Mouse (Mus musculus) right cerebral cortex, postnatal 4 days (tissue): ENCODE measurements around the gene Plcb4.
"Not testable (repeated sequence)": the region's sequence is repeated elsewhere in the genome, so short reads cannot be mapped to it uniquely, and the experiment has no call there.

ENCODE experiments used
- DNase-seq: peaks from one replicate; pipeline ENCODE4 v3.0.0-alpha.2; 2022

The Plcb4 gene

DNA sequence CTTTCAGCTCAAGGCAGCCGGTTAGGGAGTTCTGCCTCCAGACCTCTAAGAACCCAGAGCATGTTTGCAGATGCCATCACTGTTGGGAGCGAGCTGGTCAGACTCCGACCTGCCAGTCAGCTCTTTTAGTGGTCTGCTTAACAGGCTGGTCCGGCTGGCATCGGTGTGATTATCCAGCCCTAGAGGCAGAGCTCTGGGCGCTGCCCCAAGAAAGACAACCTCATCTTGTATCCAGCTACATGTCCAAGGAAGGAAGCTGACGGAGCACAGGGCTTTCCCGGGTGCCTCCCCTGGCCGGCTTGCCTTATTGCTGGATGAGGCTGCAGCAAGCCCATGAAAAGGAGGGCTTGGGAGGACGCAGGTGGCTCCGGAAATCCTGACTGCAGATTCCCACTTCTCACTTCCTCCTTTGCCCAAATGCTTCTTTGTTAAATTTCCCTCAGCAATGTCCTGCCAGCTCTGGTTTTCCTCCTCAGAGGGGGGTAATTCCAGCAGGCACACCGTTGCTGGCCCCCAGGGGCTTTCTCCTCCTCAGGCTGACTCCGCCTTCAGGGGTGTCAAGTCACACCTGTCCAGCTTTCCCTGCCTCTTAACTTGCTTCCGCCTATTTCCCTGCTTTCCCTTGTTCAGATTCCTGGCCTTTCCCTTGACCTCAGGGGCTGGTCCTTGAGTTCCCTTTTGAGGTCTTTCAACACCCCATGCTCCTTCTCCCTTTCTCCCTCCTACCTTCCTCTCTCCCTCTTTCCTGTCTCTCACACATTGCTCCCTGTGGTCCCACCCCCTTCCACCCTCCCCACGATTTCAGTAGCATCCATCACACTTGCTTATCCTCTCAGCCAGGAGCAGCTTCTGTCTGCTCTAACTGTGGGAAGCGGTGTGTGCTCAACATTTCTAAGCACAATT is 58.7 kb downstream of the Plcb4 start:
- DNase-seq, result peak; percentile 48

DNA sequence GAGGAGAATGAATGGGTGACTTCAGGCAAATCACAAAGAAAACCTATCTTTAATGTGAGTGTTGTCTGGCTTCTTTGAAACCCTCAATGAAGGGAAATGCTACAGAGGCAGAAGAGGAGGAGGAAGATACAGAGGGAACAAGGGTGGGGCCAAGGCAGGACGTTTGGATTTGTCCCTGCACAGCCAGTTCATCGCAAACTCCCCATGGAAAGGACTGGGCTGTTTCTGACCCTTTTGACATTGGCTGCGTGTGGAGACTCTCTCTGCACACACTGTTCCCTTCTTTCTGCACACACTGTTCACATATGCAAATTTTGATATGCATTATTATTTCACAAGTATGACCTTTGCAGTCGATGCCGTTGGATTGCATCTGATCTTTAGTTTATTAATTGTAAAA is 63.3 kb downstream of the Plcb4 start:
- DNase-seq, result no peak

DNA sequence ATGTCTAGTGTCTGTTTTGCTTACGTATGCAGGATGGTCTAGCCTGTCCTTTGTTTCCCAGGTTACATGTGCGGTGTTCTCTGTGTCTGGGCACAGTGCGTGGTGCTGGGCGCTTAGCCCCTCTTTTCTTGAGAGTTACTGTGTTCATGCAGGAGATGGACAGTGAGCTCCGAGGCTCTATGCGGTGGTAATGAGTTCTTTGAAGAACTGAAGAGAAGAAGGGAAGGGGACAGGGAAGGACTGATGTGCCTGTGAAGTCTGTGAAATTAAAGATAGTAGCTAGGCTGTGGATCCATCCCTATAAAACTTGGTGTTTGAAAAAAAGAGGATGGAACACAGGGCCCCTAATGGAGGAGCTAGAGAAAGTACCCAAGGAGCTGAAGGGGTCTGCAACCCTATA is 64.6 kb downstream of the Plcb4 start:
- DNase-seq, result no peak

DNA sequence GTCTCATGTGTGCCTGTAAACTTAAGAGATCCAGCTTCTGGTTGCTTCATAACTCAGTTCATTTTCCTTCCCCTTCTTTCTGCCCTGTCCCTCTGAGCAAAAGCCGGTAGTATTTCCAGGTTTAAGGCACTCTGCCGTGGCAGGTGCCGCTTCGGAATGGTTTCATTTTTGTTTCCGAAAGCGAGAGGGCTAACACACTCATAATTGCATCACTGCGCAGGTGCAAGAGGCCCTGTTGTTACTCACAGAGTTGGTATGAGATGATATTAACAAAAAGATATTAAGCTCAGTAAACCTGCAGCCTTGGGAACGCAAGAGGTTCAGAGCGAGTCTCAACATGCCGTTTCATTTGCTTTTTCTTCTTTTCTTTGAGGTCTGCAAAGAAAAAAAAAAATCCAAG is 65.7 kb downstream of the Plcb4 start:
- DNase-seq, result no peak

DNA sequence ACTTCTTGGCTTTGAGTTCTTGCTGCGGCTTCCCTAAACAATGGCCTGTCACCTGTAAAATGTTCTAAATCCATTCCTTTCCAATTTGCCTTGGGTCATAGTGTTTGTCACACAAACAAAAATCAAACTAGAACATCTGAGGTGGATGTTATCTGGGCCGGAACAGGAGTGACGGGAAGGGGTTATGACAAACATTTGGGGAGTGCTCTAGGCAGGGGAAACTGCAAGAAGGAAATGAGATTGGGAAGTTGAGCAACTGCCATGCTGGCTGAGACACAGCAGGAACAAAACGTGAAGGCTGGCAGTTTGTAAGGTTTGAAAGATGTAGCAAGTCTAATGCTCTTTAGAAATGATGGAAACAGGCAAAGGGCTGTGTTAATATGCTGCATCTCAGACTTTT is 66.6 kb downstream of the Plcb4 start:
- no peak for DNase-seq

DNA sequence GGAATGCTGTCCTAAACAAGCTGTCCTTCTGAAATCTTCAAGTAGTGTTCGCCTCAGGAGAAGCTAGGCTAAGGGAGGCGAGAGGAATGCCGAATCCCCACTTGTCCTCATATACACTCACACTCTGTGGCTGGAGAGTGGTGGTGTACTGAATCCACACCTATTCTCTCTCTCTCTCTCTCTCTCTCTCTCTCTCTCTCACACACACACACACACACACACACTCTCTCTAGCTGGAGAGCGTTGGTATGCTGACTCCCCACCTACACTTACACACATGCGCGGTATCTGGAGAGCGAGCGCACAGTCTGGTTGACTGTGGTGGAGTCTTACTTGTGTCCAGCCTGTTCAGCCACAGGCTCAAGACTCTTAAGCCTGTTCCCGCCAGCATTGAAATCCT is 68.3 kb downstream of the Plcb4 start:
- DNase-seq, result no peak

DNA sequence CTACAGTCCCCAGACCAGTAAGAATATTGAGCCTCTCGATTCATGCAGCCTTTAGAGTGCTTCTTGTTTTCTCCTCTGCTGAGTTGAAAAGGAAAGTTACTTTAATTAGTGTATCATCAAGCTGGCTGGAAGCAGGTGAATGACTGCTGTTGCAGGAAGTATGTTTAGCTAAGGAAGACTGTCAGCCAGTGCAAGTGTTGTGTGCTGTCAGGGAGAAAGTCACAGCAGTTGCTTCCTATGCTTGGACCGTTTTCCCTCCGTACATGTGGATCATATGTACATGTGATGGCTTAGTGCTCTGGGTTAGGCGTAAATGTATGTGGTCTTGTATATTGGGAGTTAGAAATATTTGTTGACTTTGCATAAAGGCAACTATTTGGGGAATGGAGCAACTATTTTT is 69.1 kb downstream of the Plcb4 start:
- no peak for DNase-seq

DNA sequence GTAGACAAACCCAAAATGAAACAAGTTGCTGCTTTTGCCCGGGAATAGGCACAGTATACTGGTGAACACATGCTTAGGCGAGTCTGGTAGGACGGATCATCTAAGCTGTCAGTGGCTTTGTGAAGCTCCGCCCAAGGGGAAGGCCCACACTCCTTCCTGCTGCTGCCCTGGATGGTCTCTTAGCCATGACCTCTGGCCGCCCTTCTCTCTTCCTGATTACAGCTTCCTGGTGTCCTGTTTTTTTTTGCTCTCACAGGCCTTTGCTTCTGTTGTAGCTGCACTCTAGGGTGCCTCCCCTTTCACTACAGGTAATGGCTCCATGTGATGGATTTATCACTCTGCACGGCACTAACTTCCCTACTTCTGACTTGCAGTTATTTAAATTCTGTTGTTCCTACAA is 72.8 kb downstream of the Plcb4 start:
- DNase-seq, result no peak

DNA sequence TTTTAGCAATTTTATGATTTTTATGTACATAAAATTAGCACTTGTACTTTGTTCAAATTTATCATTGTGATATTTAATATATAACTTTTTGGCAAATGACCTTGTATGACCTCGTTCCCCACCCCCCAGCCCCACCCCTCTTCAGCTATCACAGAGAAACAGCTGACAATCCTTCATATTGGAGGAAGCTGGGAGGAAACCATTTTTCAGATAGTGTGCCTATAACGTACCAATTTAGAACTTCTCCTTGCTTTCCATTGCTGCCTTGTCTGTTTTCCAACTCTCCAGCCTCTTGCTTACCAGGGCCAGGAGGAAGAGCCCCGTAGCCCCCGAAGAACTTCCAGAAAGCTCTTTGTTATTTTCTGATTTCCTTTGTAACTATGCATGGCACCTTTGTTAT is 73.8 kb downstream of the Plcb4 start:
- DNase-seq, result no peak

DNA sequence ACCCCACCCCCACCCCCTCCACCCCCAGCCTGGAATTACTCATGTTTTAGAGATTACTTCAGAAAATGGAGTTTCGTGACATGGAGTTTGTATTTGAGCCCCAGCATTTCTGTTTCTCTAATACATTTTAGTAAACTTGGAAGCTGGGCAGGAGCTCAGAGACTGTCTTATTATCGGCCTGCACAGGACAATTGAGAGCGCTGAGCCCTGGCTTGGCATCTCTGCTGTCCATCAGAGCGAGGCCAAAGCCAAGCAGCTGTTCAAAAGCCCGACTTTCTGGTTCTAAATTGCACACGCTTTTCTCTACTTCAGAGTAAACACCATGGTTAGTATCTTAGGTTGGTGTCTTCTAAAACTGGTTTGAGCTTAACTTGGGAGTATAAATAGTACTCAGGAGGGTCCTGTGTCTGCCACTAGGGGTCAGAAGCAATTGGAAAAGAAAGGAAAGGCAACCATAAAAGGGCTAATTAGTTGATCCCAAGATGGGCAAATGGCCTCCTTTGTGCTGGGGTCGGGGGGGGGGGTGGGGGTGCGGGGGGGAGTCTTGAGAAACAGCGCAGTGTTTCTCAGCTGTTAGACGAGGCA is 75.2 kb downstream of the Plcb4 start:
- DNase-seq, result no peak

DNA sequence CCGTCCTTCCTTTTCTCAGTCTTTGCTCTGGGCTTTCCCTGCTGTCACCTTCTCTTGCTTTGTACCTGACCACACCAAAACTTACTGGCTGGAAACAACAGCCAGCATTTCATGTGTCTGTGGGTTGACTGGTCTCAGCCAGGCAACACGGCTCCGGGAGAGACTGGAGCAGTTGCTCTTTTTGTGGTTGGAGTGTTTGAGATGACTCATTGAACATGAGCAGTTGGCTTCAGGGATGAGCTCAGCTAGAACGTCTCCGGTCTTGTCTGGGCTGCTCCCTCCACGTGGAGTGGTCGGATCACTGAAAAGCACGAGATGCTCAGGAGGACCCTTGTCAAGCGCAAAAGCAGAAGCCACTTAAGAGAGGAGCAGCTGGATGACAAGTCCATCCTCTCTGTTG is 78.7 kb downstream of the Plcb4 start:
- DNase-seq, result no peak

DNA sequence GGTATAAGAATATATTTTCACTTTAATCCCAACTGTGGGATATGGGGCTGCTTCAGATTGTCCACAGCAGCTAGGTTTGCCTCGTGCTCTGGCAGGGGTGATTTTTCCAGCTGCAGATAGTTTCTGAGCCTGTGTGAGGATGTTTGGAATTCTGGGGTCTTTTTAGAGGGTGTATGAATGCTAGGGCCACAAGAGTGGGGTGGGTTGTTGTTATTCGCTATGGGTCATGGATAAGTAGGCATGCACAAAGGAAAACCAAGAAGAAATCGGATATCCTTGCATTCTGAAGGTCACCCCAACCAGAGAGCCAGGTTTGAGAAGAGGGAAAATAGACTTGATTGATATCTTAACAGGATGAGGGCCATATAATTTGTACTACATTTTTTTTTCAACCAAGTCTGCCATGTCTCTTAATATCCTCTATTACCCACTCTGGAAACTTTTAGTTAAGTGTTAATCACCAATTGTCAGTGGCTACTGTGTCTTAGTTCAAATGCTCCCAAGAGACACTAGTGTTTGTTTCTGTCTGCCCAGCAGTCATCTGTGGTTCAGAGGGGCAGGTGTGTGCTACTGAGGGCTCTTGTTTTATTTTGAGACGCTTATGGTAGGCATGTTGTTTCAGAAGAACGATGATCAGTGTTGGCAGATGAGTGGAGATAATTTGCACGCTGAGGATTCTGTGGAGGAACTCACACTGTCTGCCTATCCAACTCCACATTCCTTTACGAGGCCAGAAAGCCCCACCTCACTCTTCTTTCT is 79.4 kb downstream of the Plcb4 start:
- DNase-seq, result not testable (repeated sequence)

DNA sequence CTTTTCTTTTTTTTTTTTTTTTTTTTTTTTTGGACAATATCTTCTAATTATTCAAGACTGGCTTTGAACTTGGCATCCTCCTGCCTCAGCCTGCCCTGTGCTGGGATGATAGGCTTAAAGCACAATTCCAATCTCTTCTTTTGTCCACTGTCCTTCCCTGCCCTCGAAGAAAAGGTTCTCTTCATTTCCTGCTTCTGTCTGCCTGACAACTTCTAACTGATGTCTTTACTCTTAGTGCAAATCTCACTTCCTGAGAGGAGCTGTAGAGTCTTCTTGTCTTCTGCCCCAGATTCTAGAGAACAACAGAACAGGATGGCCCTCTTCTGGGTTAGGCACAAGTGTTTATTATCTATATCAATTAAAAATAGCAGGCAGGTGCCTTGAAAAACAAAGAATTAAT is 80.1 kb downstream of the Plcb4 start:
- no peak for DNase-seq

DNA sequence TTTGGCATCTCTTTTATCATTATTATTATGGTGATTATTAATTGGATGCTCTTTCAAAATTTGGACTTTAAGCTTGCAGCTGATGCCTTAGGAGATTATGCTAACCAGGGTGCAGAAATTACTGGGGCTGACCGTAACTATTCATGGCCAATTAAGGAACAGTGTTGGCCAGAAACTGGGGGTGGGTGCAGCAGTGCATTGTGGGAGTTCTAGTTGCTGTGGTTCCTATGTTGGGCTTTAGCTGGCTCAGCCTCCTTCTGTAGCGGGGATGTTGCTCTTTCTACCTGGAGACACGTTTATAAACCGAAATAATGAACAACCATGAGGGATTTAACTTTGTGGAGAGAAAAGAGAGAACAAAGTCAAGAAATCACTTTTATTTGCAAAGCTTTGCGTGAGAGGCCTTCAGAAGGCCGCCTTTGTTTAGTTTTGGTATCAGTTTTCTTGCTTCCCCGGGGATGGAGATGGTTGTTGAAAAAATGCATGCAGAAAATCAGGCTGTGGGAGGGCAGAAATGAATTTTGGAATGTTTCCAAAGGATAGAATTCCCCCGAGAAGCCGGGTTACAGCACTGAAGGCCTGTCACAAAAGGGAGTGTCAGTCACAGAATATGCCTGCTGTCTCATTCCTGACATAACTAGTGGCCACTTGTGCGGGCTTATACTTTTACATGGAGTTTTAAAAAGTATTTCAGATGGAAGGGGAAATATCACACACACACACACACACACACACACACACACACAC is 84.3 kb downstream of the Plcb4 start:
- no peak for DNase-seq

DNA sequence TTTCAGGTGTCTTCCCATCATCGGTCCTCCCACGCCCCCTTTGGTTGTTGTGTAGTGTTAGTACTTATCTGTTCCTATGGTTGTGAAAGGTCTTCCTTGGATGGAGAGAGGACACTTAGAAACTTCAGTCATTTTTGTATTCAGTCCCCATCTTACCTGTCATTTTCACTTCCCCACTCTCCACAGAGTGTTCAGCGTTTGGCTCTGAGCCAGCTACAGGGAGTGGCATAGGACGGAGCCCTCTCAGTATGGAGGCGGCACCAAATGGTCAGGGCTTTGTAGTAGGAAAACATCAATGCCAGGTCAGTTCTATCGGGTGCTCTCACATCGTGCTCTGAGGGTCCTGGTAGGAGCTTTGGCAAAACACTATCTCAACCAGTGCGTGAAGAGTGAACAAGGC is 85.9 kb downstream of the Plcb4 start:
- DNase-seq, result no peak

DNA sequence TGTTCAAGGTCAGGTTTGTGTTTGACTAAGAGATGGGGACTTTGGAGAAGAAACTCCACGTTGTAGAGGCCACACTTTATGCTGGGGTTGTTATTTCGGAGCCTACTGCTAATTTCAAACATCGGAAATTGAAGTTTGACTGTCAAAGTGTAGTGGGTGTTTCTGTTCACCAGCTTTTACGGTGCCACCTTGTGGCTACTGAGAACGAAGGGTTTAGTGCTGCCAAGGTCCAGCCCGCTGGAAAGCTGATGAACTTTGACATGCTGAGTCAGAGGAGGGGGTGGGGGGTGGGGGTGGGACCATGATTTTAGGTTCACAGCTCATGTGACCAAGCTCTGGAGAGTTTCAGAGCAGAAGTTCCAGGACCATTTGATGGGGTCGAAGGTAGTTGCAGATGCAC is 86.3 kb downstream of the Plcb4 start:
- no peak for DNase-seq

DNA sequence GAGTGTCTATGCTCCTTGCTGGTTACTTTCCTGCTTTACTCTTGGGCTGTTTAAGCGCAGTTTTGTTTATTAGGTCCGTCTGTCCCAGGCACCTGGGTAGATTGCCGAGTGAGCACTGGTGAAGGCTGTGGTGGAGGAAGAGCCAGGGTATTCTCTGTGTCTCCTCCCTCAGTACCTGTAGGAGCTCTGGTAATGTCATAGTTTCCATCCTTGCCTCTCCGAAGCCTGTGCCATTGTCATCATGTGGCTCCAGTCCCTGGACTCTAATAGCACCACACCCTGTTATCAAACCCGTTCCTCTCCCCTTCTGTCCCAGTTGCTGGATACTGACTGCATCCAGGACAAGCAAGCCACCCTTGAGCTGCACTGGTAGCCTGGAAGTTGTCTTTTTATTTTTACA is 89.6 kb downstream of the Plcb4 start:
- DNase-seq, result no peak

DNA sequence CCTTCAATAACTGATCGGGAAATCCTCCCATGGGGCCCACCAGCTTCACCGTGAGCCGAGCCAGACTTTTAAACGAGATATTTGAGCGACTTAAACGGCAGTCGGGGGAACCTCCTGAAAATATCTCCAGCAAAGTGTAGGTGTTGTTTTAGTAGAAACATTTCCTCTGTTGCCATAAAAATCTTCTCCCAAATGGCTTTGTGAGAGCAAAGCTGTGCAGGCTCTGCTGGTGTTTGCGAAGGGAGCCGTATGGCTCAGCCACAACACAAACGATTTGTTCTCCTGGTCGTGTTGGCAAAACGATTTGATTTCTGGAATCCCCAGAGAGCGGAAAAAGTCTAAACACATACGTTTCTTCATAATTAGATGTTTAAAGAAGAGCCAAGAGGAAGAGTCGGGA is 90.8 kb downstream of the Plcb4 start:
- no peak for DNase-seq

DNA sequence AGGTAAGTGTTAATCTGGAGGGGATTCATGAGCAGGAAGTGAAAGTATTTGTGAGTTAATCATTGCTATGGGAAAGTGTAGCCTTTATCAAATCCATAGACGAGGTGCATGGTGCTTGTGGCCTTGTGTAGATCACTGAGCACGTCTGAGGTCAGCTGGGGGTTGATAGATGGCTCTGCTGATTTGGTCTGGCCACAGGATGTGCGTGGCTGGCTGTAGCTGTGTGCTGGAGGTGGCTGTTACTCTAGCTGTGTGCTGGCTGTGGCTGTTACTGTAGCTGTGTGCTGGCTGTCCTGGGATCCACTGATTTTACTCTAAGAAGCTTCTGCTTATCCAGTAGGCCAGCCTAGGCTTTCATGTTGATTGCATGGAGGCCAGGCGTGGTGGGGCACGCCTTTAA is 91.9 kb downstream of the Plcb4 start:
- no peak for DNase-seq

DNA sequence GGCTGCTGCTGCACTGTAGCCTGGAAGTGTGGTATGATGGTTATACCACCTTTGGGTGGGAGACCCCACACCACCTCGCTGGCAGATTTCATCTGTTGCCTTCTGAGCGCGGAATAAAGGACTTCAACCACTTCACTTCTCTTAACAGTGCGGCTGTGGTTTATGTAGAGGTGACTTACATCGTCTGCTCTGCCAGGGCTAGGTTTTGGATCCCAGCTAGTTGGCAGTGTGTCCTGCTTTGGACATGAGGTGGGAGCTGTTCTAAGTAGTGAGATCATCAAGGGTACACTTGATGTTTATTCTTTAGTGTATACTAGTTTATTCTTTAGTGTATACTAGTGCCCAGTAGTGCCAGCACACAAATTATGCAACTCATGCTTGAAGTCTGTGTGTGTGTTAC is 97.0 kb downstream of the Plcb4 start:
- no peak for DNase-seq

DNA sequence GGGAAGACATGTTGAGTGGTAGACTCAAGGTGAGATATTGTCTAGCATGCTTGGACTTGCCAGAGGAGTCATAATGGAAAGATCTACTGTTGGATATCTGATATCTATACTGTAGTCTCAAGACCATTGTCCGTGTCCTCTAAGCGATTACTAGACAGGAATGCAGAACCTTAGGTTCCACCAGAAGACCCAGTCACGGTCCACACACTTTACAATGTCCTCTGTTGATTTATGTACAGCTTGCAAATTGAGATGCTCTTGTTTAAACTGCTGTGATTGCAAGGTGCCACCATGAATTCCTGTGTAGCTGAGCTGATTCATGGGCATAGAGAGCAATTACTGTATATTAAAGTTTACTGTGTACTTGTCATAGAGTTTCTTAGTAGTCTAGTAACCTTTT is 98.7 kb downstream of the Plcb4 start:
- DNase-seq, result no peak

DNA sequence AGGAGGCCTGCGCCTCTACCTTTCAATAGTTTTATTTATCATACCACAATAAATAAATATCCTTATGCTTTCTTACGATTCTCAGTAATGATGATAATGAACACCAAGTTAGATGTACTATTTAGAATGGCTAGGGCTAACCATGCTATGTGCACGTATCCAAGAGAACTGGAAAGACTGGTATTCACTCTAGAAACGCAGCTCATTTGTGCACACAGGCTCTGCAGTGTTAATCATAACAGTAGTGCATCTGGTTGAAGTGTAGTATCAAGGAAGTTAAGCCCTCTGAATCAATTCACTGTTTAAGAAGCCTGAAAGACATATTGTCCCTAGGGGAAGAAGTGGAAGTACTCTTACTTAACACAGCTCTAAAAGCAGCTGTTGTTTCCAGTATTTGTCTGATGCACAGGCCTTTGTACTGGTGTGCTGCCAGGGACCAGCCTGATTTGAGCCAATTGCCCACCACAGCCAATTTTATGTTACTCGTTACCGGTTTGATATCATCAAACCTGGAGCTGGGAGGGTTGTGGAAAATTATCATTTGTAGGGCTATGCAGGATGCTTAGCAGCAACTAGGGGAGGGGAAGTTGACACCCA is 100.8 kb downstream of the Plcb4 start:
- DNase-seq, result no peak

DNA sequence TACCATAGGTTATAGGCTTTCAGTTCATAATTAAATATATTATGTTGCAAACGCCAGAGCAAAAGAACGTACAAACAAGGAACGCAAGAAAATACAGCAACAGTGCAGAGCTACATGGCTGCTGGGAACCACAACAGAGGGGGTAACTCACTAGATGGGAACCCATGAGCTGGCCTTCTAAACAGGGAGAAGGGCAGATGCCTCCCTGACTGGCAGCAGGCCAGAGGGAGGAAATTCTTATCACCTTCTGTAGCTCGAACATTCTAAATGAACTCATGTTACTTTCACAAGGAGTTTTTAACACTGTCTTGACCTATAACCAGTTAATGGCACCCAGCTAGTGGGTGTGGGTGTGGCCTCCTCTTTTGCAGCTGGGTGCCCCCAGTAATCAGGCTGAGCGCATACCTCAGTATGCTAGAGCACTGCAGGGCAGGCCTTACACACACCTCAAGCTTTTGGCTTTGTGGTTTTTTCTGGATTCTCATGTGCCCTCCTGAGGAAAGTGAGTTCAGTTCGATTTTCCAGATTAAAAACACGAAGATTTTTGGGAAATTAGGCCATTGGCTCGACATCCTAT is 102.5 kb downstream of the Plcb4 start:
- DNase-seq, result no peak
